Mouse (Mus musculus): ENCODE measurements around the gene Setx.

Gene Setx

GRCm38 (mm10) chr2:29217042-29217441, 93.1 kb downstream of the Setx start:
- DNase-seq (ENCODE audit: low read depth, low spot score) = no peak

GRCm38 (mm10) chr2:29217897-29218296, 93.9 kb downstream of the Setx start:
- no peak for DNase-seq (ENCODE audit: low read depth, low spot score)

DNA sequence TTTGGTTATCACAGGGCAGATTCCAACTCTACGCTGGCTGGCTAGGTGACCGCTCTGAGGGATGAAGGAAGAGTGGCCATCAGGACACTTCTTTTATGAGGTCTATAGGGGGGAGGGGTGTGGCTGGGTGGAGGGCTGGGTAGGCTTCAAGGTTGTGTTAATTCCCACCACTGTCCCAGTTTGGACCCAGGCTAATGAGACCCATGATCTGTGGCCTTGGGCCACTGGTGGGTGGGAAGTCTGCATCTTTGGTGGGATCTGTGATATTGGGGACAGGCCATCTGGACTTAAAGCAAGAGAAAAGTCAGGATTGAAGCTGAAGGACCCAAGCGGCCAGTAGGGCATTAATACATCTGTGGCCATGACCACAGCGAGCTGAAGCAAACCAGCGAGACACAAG, 94.8 kb downstream of the Setx start:
- DNase-seq (ENCODE audit: low read depth, low spot score) = no peak

GRCm38 (mm10) chr2:29222302-29222701, 98.3 kb downstream of the Setx start:
- peak; percentile 56 for DNase-seq (ENCODE audit: low read depth, low spot score)

DNA sequence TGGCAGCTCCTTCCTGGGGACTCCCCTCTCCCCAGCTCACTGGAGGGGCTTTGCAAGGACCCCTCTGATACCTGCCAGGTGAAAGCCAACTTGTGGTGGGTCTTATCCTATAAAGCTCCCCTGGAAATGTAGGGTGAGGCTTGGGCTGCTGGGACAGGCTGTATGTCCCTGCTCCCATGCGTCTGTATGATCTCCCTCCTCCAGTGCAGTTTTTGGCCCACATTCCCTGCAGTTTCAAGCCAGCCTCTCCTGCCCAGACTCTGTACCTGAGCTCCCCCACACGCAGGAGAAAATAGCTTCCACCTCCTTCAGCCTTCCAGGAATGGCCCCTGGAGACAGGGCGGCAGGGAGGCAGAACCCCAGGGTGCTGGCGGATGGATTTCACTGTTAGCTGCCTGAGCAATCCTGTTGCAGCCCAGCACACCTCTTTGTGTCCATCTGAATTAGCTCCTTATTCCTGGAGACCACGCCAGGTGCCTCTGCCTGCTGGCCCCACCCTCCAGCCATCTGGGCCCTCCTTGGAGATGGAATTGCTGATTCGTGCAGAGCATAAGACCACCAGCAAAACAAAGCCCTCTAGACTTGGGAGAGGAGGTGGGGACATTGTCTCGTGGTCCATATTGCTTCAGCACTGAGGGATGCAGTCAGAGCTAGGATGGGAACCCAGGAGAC, 99.7 kb downstream of the Setx start:
- no peak for DNase-seq (ENCODE audit: low read depth, low spot score)

DNA sequence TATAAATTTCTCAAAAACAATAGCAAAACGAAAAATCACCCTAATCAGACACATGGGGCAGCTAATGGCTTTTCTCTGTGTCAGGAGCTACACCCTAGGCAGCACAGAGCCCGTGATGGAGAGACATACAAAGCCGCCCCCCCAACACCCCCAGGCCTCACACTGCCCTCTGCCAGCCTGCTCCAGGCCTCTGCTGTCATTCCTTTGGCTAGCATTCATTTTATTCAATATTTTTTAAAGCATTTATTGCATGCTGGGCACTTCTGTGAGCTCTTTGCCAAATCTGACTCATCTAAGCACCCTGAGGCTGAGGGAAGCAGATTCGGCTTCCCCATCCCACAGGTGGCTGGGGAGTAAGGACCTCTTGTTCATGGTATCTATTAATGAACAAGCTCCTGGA, 102.7 kb downstream of the Setx start:
- DNase-seq (ENCODE audit: low read depth, low spot score) = no peak

- no peak for DNase-seq (ENCODE audit: low read depth, low spot score)
Observed at GRCm38 (mm10) chr2:29230191-29230835, 106.3 kb downstream of the Setx start.
